16 mouse cellular contexts compared by ENCODE assay signal in the genomic region with DNA sequence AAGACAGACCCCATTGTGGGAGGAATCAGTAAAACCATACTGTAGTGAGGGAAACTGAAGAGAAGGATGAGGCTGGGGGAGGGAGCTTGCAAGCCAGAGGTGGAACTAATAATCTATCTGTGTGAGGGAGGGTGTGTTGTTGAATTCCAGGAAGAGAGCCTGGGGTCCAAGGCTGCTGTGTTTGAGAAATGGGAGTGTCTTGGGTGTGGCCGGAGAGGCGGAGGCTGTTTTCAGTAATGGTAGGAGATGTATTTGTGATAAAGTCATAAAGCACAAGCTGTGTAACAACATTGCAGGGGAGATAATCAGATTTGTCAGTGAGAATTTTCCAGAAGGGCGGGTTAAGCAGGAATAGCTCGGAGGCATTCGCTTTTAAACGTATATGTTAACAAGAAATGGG. TPM values are rescaled to one million over a fixed set of nuclear protein-coding genes. Genes with fewer than 3 reads are reported as not detected.
DNase-seq lines count a peak whose midpoint lies in the region; ATAC-seq and TF ChIP-seq lines count a peak whose summit lies in the region.
"Had no signal": no experiment of that assay in that cellular context is flagged by ENCODE, and none has a peak within 500 bp of the region (broad histone marks: within the 10 kb centered on the region; RNA-seq: fewer than 3 reads in every experiment).

No protein-coding gene starts in this region.

- H3K4me1 ChIP-seq in intestine, postnatal 0 days (replicated peaks; ENCODE audit: control insufficient read depth, insufficient read depth, low read length): no peaks in the 10 kb centered on the region; the same call in 1 of the 2 replicates
- peaks cover 9% of the 10 kb centered on the region; the same call in 1 of the 2 replicates for H3K4me1 ChIP-seq in small intestine, adult 2 months (ENCODE audit: control insufficient read depth, insufficient read depth, insufficient read length, low read length)
- H3K4me1 ChIP-seq: heart, embryonic 10.5 days; kidney, embryonic 15.5 days; midbrain, embryonic 12.5 days; neural tube, embryonic 12.5 days had no signal

- WGBS in intestine, postnatal 0 days: 36% methylated on average over 6 of the region's 6 CpGs
- 26% methylated on average over 6 of the region's 6 CpGs for WGBS in small intestine, adult 2 months

- peaks cover 16% of the 10 kb centered on the region; the same call in 1 of the 2 replicates for H3K36me3 ChIP-seq in intestine, postnatal 0 days (ENCODE audit: control insufficient read depth, insufficient read depth)
- H3K36me3 ChIP-seq in small intestine, adult 2 months (ENCODE audit: control insufficient read depth, insufficient read depth, low read length): peaks cover 65% of the 10 kb centered on the region
- H3K36me3 ChIP-seq: heart, embryonic 10.5 days; kidney, embryonic 15.5 days; midbrain, embryonic 12.5 days; neural tube, embryonic 12.5 days had no signal

- no peaks in the 10 kb centered on the region for H3K9me3 ChIP-seq in intestine, postnatal 0 days (ENCODE audit: control insufficient read depth)
- H3K9me3 ChIP-seq: heart, embryonic 10.5 days; kidney, embryonic 15.5 days; midbrain, embryonic 12.5 days; neural tube, embryonic 12.5 days had no signal

- TF ChIP-seq POLR2A in small intestine, adult 2 months (IDR thresholded peaks at IDR 0.05; ENCODE audit: low read depth, low read length): no peak

- H3K27me3 ChIP-seq in intestine, postnatal 0 days (replicated peaks; ENCODE audit: control insufficient read depth, insufficient read depth, low read length): no peaks in the 10 kb centered on the region
- H3K27me3 ChIP-seq in small intestine, adult 2 months (ENCODE audit: control insufficient read depth, insufficient read depth, low read length): no peaks in the 10 kb centered on the region
- H3K27me3 ChIP-seq: kidney, embryonic 15.5 days; midbrain, embryonic 12.5 days; neural tube, embryonic 12.5 days; Patski had no signal

- TF ChIP-seq CTCF in intestine, postnatal 0 days (IDR thresholded peaks at IDR 0.05; ENCODE audit: low read depth): no peak
- no peak for TF ChIP-seq CTCF in small intestine, adult 2 months (IDR thresholded peaks at IDR 0.05; ENCODE audit: extremely low read depth, insufficient read length, insufficient replicate concordance, low read depth, low read length)

- H3K27ac ChIP-seq in intestine, postnatal 0 days (ENCODE audit: low read depth, low read length): no peak overlapping the region; the same call in 1 of the 2 replicates
- peak overlapping the region; percentile 78 for H3K27ac ChIP-seq in small intestine, adult 2 months (ENCODE audit: insufficient read depth, low read depth, low read length)
- H3K27ac ChIP-seq: heart, embryonic 10.5 days; kidney, embryonic 15.5 days; midbrain, embryonic 12.5 days; neural tube, embryonic 12.5 days had no signal

- H3K4me2 ChIP-seq in intestine, postnatal 0 days (replicated peaks; ENCODE audit: low read depth): 0 out of 2 replicates have a peak overlapping the region, but pooled peaks have one; percentile 13
- H3K4me2 ChIP-seq: kidney, embryonic 15.5 days; midbrain, embryonic 12.5 days; neural tube, embryonic 12.5 days had no signal

- ATAC-seq in intestine, postnatal 0 days: peak; percentile 50
- ATAC-seq: forebrain, embryonic 16.5 days; Patski had no signal

- no peak overlapping the region for H3K4me3 ChIP-seq in intestine, postnatal 0 days (ENCODE audit: low read depth, low read length)
- no peak overlapping the region for H3K4me3 ChIP-seq in small intestine, adult 2 months (ENCODE audit: low read depth, low read length)
- H3K4me3 ChIP-seq: heart, embryonic 10.5 days; kidney, embryonic 15.5 days; midbrain, embryonic 12.5 days; neural tube, embryonic 12.5 days had no signal

- H3K9ac ChIP-seq in intestine, postnatal 0 days (ENCODE audit: low read depth, low read length): no peak overlapping the region
- H3K9ac ChIP-seq: kidney, embryonic 15.5 days; midbrain, embryonic 12.5 days; neural tube, embryonic 12.5 days had no signal

- DNase-seq in ES-CJ7 (ENCODE audit: low read depth, low spot score) (peak; percentile 16), ZHBTc4 (ENCODE audit: low read depth, low spot score) (peak; percentile 12), adipocyte (ENCODE audit: low spot score) (no peak)
- DNase-seq in cerebellum, postnatal 25 days: no peak
- no peak for DNase-seq in ovary, postnatal 14 days (ENCODE audit: low spot score)
- DNase-seq: adrenal gland, postnatal 25 days; cerebellum, adult 11-12 months; spleen, adult 18-20 months had no signal

RNA-seq across cellular contexts. Expression of a gene that starts 17.4 kb away (rescaled TPM):
- polyA plus RNA-seq in intestine, postnatal 0 days (2015; fragmentation: Nextera tagmentation; extraction: Ambion mirVana): 204 and 208 TPM in 2 replicates
- polyA plus RNA-seq in small intestine, adult 2 months (2012; rRNA removed): 18.3 and 72.3 TPM in 2 replicates

Comparison
In these comparisons a context has a peak if more than half of its experiments do, and no peak if none do; other contexts are left out.
1. DNase-seq: peak in ES-CJ7 (single experiment) and ZHBTc4 (single experiment); none in adipocyte (single experiment), cerebellum, postnatal 25 days (0 of 2) and ovary, postnatal 14 days (single experiment).